Mouse (Mus musculus): Measurements from ENCODE around the gene Spn.

Gene Spn

DNA sequence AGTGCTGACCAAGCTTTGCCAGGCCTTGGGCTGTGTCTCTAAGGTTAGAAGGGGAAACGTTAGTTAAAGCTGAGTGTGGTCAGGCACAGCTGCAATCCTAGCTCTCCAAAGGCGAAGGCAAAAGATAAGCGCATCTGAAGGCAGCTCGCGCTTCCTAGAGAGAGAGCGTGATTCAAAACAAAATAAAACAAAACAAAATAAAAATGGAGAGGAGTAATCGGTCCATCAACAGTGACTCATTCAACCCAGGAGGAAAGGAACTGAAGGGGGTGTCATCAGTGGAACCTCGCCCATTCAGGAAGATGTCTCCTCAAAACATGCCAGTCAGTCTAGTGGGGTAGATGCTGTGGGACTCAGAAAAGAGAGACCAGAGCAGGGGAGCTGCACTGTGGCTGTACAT, 55.4 kb downstream of the Spn start:
- no peak for DNase-seq (ENCODE audit: low read depth in 2 of 2, low spot score in 2 of 2)

Data from CD8-positive naive resting alpha-beta T cell, adult 2 months (primary cell).